Mouse (Mus musculus) MEL-GATA-1-ER (cell line): ENCODE measurements around the gene Pemt.
A peak's percentile ranks its signal among the peaks of the same experiment; 100 is the strongest.

Experiments used
- DNase-seq: peaks from one replicate; pipeline ENCODE4 v3.0.0-alpha.2; 2012; ENCODE audit warnings: low read depth; ENCODE audit errors: extremely low read depth

The Pemt gene

DNA sequence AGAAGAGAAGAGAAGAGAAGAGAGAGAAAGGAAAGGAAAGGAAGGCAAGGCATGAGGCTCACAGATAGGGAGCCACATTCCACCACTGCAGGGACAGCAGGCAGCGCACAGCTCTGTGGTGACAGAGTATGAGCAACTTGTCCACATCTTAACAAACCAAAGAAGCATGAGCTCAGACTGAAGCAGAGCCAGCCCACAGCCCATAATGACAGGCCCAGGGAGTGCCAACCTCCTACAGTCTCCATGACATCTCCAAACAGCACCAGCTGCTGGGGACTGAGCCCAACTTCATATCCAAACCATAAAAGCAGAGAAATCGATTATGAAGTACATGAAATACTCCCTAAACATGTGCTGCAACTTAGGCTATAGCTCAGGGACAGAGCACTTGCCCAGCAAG, 11.7 kb upstream of the Pemt start:
- DNase-seq = no peak

DNA sequence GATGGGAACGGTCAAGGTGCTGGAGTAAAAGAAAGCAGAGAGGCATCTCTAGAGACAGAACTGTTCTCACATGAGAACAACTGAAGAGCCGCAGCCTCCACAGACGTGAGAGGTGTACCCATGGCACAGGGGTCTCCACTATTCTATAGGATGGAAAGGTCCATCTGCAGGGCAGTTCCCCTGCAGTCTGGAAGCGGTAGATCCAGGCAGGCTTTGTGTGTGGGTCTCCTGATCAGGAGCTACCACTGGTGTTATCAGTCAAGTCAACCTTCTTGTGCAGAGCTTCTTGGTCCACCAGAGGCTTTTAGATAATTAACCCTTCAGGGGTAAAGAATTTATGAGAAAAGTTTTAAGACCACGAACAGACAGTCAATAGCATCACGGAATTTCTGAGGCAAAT, 10.2 kb upstream of the Pemt start:
- no peak for DNase-seq

- no peak for DNase-seq
Measured at GRCm38 (mm10) chr11:60048841-60049240, 2.6 kb upstream of the Pemt start.

GRCm38 (mm10) chr11:60045676-60046057, 622 bp downstream of the Pemt start:
- no peak for DNase-seq

DNA sequence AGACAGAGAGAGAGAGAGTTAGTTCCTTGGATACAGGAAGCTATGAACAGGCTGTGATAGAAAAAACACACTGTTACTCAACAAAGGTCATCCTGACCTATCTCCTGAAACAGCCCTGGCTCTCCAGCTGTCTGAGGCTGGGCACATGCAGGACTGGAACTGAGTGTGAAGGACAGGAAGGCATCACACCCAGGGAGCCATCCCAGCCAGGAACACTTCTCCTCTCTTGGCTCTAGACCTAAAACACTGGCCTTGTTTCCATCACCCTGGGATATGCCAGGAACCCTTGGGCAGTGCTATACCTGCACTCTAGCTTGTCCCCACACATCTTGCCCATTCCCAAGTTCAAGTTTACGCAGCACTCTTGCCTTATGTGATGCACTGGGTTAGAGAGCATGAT, 1.5 kb downstream of the Pemt start:
- DNase-seq = no peak

- peak; percentile 4 for DNase-seq
Measured at GRCm38 (mm10) chr11:60042277-60042676, 4.0 kb downstream of the Pemt start.

- no peak for DNase-seq
Measured at GRCm38 (mm10) chr11:60036537-60037220, 9.6 kb downstream of the Pemt start.

DNA sequence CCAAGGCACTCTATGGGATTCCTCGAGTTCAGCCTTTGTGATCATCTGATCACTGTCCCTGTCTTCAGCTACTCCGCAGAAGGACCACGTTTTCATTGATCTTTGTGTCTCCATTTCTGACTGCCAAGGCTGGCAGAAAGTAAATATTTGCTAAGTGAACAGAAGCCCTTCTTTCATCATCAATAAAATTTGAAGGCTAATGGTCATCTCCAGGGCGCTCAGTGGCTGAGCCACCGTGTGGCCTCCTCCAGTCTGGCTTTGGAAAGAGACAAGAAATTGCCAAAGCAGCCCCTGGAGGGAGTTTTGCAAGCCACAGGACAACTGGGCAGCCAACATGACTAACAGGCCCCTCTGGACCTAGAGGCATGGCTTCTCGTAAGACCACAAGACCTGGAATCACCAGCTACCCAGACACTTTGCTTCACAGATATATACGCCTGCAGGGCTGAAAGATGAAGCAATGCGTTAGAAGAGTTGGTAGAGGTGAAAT, 11.3 kb downstream of the Pemt start:
- no peak for DNase-seq

DNA sequence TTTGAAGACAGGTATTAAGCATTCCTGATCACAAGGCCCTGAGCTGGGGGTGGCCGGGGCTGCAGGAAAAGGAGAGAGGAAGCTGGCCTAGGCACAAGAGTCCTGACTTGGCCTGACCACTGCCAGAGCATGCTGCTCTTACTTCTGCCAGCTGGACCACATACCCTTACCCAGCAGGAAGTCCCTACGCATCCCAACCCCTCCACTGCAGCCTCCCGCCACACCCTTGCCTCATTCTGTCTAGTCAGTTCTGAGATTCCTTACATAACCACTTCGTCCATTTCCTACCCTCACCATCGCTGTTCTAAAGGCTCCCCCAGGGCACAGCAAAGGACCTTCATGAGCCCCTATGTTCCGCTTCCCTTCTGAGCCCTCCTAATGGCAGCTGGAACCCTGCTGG, 12.0 kb downstream of the Pemt start:
- no peak for DNase-seq

DNA sequence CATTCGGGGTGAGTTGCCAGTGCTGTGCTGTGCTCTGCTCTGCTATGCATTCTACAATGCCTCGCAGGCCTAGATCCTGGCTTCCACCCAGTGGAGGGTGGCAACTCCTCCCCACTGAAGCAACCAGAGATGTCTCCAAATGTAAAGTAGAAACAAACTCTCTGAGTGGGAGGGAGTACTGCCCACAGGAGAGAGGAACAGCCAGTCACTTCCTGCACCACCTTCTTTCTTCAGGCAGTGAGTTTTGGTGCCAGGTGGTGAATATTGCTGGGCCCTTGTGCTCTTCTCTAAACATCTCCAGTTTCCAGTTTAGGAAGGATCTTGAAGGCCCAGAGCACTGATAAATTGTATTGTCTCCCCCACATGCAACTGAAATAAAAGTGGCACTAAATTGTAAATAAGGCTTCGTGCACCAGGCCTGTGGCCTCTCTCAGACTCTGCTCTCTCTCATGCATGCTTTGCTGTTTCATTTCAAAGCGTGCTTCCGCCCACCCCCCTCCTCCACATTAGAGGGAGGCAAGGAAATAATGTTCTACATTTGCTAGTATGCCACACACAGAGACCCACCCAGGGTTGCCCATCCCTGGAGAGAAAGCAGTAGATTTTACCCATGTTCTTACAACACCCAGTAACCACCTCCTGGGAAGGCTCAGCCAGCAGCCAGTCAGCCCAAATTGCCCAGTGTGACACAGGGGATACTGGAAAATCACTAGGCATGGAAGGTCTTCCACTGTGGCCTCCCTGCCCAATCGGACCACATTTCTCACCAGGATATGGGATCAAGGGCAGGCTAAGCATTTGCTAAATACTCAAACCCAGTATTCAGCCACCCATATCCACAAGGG, 13.5 kb downstream of the Pemt start:
- DNase-seq = no peak

GRCm38 (mm10) chr11:60030747-60031331, 15.4 kb downstream of the Pemt start:
- no peak for DNase-seq

- DNase-seq = no peak
Measured at GRCm38 (mm10) chr11:60029976-60030375, 16.3 kb downstream of the Pemt start.

- DNase-seq = no peak
Measured at GRCm38 (mm10) chr11:60027913-60028875, 18.1 kb downstream of the Pemt start.

- DNase-seq = peak; percentile 21
Measured at GRCm38 (mm10) chr11:60027272-60027671, 19.0 kb downstream of the Pemt start.

DNA sequence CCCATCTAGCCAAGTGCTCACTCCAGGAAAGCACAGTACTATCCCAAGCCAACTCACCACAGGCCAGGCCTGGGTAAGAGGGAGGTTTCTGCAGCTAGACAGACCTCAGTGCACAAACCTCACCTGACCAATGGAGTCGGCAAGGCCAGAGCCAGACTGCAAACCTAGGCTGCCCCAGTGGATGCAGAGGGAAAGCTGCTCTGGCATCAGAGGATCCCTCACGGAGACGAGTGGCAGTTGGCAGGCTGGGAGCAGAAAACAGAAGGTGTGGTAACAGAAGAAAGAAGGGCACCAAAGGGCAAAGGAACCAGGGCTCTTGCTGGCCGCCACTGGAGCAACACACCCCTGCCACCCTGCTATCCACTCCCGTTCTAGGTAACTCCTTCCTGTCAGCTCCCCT, 20.1 kb downstream of the Pemt start:
- no peak for DNase-seq

- no peak for DNase-seq
Measured at GRCm38 (mm10) chr11:60021201-60021600, 25.1 kb downstream of the Pemt start.

- DNase-seq = no peak
Measured at GRCm38 (mm10) chr11:60016726-60017125, 29.6 kb downstream of the Pemt start.

- DNase-seq = no peak
Measured at GRCm38 (mm10) chr11:60011516-60011915, 34.8 kb downstream of the Pemt start.

DNA sequence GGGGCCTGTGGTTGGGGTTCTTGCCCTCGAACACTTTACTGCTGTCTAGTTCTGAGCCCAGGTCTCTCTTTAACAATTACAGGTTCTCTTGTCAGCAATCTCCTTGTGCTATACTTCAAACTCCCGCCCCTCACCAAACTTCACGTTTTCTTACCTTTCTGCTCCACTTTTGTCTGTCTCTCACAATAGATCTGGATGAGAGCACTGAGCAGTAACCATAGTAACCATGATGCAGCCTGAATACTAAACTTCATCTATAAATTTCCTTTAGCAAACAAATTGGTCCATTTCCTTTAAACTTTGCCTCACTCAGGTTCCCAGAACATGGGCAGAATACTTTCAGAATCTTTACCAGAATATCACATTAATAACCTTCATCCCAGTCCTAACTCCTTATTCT, 36.8 kb downstream of the Pemt start:
- DNase-seq = no peak

- DNase-seq = no peak
Measured at GRCm38 (mm10) chr11:60005866-60006265, 40.4 kb downstream of the Pemt start.

- DNase-seq = no peak
Measured at GRCm38 (mm10) chr11:60004716-60005115, 41.6 kb downstream of the Pemt start.
